Mouse (Mus musculus): ENCODE results near the gene Mapk7. TPM values are rescaled to one million over a fixed set of nuclear protein-coding genes. Genes with fewer than 3 reads are reported as not detected.

Mapk7 gene
- 32.2 and 36.7 TPM in 2 replicates for polyA plus RNA-seq (2012; rRNA removed)

GRCm38 (mm10) chr11:61494129-61494997, at the start of gene Mapk7:
TSS of gene Mapk7 (minus strand) at chr11:61494406.
- TF ChIP-seq POLR2A (IDR thresholded peaks at IDR 0.05; ENCODE audit: extremely low read depth, insufficient read depth, low read length) (peak; percentile 50; the same call in 1 of the 2 replicates), CTCF (IDR thresholded peaks at IDR 0.05; ENCODE audit: extremely low read depth, insufficient read depth, low read length) (no peak)
- H3K4me3 ChIP-seq (ENCODE audit: insufficient read depth, low read length): peak within 1 kb of the TSS; percentile 93
- peaks cover 1% of the 10 kb centered on the region; the same call in 1 of the 2 replicates for H3K4me1 ChIP-seq (ENCODE audit: control insufficient read depth, insufficient read depth, low read length)
- peak within 1 kb of the TSS; percentile 26; the same call in 1 of the 2 replicates for H3K27ac ChIP-seq (ENCODE audit: insufficient read depth, low read length)

GRCm38 (mm10) chr11:61541106-61541505, 46.9 kb upstream of the Mapk7 start:
- Histone ChIP-seq H3K4me3 (ENCODE audit: insufficient read depth, low read length) (no peak overlapping the region), H3K27ac (ENCODE audit: insufficient read depth, low read length) (no peak overlapping the region), H3K4me1 (ENCODE audit: control insufficient read depth, insufficient read depth, low read length) (peaks cover 7% of the 10 kb centered on the region)
- no peak for TF ChIP-seq CTCF (IDR thresholded peaks at IDR 0.05; ENCODE audit: extremely low read depth, insufficient read depth, low read length)
- TF ChIP-seq POLR2A (IDR thresholded peaks at IDR 0.05; ENCODE audit: extremely low read depth, insufficient read depth, low read length): no peak

GRCm38 (mm10) chr11:61540642-61541041, 46.4 kb upstream of the Mapk7 start:
- Histone ChIP-seq H3K27ac (ENCODE audit: insufficient read depth, low read length) (no peak overlapping the region), H3K4me3 (ENCODE audit: insufficient read depth, low read length) (no peak overlapping the region), H3K4me1 (ENCODE audit: control insufficient read depth, insufficient read depth, low read length) (peaks cover 7% of the 10 kb centered on the region)
- TF ChIP-seq CTCF (IDR thresholded peaks at IDR 0.05; ENCODE audit: extremely low read depth, insufficient read depth, low read length): no peak
- TF ChIP-seq POLR2A (IDR thresholded peaks at IDR 0.05; ENCODE audit: extremely low read depth, insufficient read depth, low read length): no peak

DNA sequence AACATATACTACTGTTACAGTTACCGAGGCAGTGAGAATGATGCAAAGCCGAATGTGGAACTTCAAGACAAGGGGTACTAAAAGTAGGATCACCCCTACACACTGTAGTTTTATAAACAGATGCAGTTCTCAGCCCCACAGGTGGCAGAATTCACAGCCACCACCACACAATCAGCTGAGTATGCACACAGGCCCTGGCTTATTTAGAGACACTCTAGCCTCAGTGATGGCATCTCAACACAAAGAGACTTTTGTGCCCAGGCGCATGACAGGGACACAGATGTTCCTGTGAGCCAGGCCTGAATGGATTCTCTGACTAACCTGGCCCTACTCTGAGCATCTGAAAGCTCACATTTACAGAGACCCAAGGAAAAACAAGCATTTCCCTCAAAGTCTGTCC, 43.2 kb upstream of the Mapk7 start:
- Histone ChIP-seq H3K4me3 (ENCODE audit: insufficient read depth, low read length) (no peak overlapping the region), H3K4me1 (ENCODE audit: control insufficient read depth, insufficient read depth, low read length) (peaks cover 10% of the 10 kb centered on the region), H3K27ac (ENCODE audit: insufficient read depth, low read length) (peak overlapping the region; percentile 83)
- TF ChIP-seq CTCF (IDR thresholded peaks at IDR 0.05; ENCODE audit: extremely low read depth, insufficient read depth, low read length) (no peak), POLR2A (IDR thresholded peaks at IDR 0.05; ENCODE audit: extremely low read depth, insufficient read depth, low read length) (no peak)

GRCm38 (mm10) chr11:61536952-61537351, 42.7 kb upstream of the Mapk7 start:
- peaks cover 12% of the 10 kb centered on the region for H3K4me1 ChIP-seq (ENCODE audit: control insufficient read depth, insufficient read depth, low read length)
- no peak for TF ChIP-seq CTCF (IDR thresholded peaks at IDR 0.05; ENCODE audit: extremely low read depth, insufficient read depth, low read length)
- no peak for TF ChIP-seq POLR2A (IDR thresholded peaks at IDR 0.05; ENCODE audit: extremely low read depth, insufficient read depth, low read length)
- H3K27ac ChIP-seq (ENCODE audit: insufficient read depth, low read length): peak overlapping the region; percentile 56

GRCm38 (mm10) chr11:61535530-61535929, 41.3 kb upstream of the Mapk7 start:
- Histone ChIP-seq H3K4me3 (ENCODE audit: insufficient read depth, low read length) (no peak overlapping the region), H3K27ac (ENCODE audit: insufficient read depth, low read length) (0 out of 2 replicates have a peak overlapping the region, but pooled peaks have one; percentile 22), H3K4me1 (ENCODE audit: control insufficient read depth, insufficient read depth, low read length) (peaks cover 10% of the 10 kb centered on the region)
- TF ChIP-seq CTCF (IDR thresholded peaks at IDR 0.05; ENCODE audit: extremely low read depth, insufficient read depth, low read length) (no peak), POLR2A (IDR thresholded peaks at IDR 0.05; ENCODE audit: extremely low read depth, insufficient read depth, low read length) (no peak)

More at GRCm38 (mm10) chr11:61536952-61537351, 42.7 kb upstream of the Mapk7 start:
- H3K4me3 ChIP-seq (ENCODE audit: insufficient read depth, low read length): no peak overlapping the region

- Histone ChIP-seq H3K27ac (ENCODE audit: insufficient read depth, low read length) (peak overlapping the region; percentile 90), H3K4me3 (ENCODE audit: insufficient read depth, low read length) (no peak overlapping the region), H3K4me1 (ENCODE audit: control insufficient read depth, insufficient read depth, low read length) (peaks cover 13% of the 10 kb centered on the region)
- no peak for TF ChIP-seq CTCF (IDR thresholded peaks at IDR 0.05; ENCODE audit: extremely low read depth, insufficient read depth, low read length)
- TF ChIP-seq POLR2A (IDR thresholded peaks at IDR 0.05; ENCODE audit: extremely low read depth, insufficient read depth, low read length): no peak
Measured at GRCm38 (mm10) chr11:61533571-61533970, 39.4 kb upstream of the Mapk7 start.

DNA sequence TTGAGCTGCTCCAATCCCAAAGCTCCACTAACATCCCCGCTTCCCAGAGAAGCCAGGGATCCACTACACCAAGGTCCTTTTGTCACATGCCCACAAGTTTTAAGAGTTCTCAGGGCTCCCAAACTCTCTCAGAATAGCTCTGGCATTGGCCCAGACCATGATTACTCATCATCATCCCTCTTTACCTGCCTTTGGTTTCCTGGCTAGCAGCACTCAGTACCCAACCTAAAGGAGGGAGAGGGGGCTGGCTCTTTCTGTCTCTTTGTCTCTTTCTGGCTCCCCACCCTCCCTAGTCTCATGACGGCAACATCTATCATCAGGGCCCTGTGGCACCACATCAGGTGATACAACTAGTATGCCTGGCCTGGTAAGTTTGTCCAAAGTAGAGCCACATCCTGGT, 38.6 kb upstream of the Mapk7 start:
- H3K27ac ChIP-seq (ENCODE audit: insufficient read depth, low read length): peak overlapping the region; percentile 72
- peaks cover 13% of the 10 kb centered on the region for H3K4me1 ChIP-seq (ENCODE audit: control insufficient read depth, insufficient read depth, low read length)
- no peak for TF ChIP-seq CTCF (IDR thresholded peaks at IDR 0.05; ENCODE audit: extremely low read depth, insufficient read depth, low read length)
- TF ChIP-seq POLR2A (IDR thresholded peaks at IDR 0.05; ENCODE audit: extremely low read depth, insufficient read depth, low read length): no peak
- no peak overlapping the region for H3K4me3 ChIP-seq (ENCODE audit: insufficient read depth, low read length)

DNA sequence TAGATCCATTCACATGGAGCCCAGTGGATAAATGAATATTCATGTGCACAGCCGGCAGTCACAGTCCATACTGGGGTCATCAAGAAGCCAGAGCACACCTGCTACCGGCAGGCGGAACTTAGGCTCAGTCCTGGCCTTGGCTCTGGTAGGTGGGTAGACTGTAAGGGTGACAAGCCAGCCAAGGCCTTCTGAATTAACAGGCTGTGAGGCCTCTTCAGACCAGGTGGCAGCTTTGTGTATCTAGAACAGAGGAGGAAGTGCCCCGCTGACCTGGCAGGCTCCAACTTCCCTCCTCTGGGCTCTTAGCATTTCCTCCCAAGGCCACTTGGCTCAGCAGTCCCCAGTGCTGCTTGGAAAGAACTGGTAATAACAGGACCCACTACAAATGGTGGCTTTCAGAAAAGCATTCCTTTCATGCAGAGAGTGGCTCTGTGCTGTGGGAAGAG, 35.1 kb upstream of the Mapk7 start:
- peaks cover 13% of the 10 kb centered on the region for H3K4me1 ChIP-seq (ENCODE audit: control insufficient read depth, insufficient read depth, low read length)
- peak overlapping the region; percentile 51 for H3K27ac ChIP-seq (ENCODE audit: insufficient read depth, low read length)
- H3K4me3 ChIP-seq (ENCODE audit: insufficient read depth, low read length): no peak overlapping the region
- TF ChIP-seq POLR2A (IDR thresholded peaks at IDR 0.05; ENCODE audit: extremely low read depth, insufficient read depth, low read length) (no peak), CTCF (IDR thresholded peaks at IDR 0.05; ENCODE audit: extremely low read depth, insufficient read depth, low read length) (no peak)

DNA sequence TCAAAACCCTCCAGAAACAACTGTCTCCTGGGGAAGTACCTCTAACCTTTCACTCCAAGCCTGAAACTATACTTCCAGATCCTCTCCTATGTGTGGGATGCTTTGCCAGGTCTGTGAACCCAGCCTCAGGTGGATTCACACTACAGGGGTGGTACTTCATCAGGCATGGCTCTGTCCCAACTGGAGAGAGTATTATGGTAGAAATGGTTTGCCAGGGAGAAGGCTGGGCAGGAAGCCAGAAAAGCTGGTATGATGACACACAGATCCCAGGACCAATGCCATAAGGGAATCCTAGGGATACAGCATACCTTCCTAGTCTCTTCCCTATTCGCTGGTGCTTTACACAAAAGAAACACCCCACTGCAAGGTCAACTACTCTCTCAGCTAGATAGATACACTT, 32.7 kb upstream of the Mapk7 start:
- H3K4me1 ChIP-seq (ENCODE audit: control insufficient read depth, insufficient read depth, low read length): peaks cover 7% of the 10 kb centered on the region
- no peak overlapping the region for H3K4me3 ChIP-seq (ENCODE audit: insufficient read depth, low read length)
- H3K27ac ChIP-seq (ENCODE audit: insufficient read depth, low read length): no peak overlapping the region
- no peak for TF ChIP-seq CTCF (IDR thresholded peaks at IDR 0.05; ENCODE audit: extremely low read depth, insufficient read depth, low read length)
- no peak for TF ChIP-seq POLR2A (IDR thresholded peaks at IDR 0.05; ENCODE audit: extremely low read depth, insufficient read depth, low read length)

Measured in cortical plate, adult 2 months (tissue).